Mouse (Mus musculus) olfactory bulb, adult 2 months (tissue): Measurements from ENCODE around the gene Add1.

ENCODE experiments used
- CTCF ChIP-seq: fragments of 200-500 bp; IDR thresholded peaks from 2 replicates; pipeline ENCODE4 v1.5.1; 2012; ENCODE audit warnings: low read depth, mild to moderate bottlenecking, low read length, moderate library complexity; ENCODE audit not compliant: insufficient read depth
- POLR2A ChIP-seq: fragments of 200-500 bp; IDR thresholded peaks from 2 replicates; pipeline ENCODE4 v1.6.1; 2012; ENCODE audit warnings: mild to moderate bottlenecking, low read depth, low read length, moderate library complexity; ENCODE audit not compliant: insufficient read depth

GRCm38 (mm10) chr5:34604576-34604975 is 31.1 kb downstream of the Add1 start:
- TF ChIP-seq CTCF (no peak), POLR2A (no peak)
